Mouse (Mus musculus) liver, postnatal 0 days (tissue): ENCODE measurements at regions not wholly inside any gene's neighbourhood (a gene's known extent, or its start where the extent isn't known, plus 50 kb on each side); places are given as distances from the start of the nearest gene placed in this dataset.

ENCODE experiments used
- ATAC-seq: fragments of 200-750 bp; cut with Nextera tagmentation; 2 replicates; pipeline ENCODE4 v1.8.0; 2017; ENCODE audit warnings: mild to moderate bottlenecking, moderate library complexity
- DNase-seq: peaks from one replicate; pipeline ENCODE4 v3.0.0-alpha.2; 2016
- H3K27ac ChIP-seq: fragments of 300-500 bp; sonication (generic); 2 replicates; pipeline ENCODE4 v1.5.1; 2014; ENCODE audit warnings: antibody characterized with exemption, moderate library complexity, mild to moderate bottlenecking, low read depth
- H3K27me3 ChIP-seq: fragments of 300-500 bp; sonication (generic); 2 replicates; pipeline ENCODE4 v1.6.1; 2014; ENCODE audit warnings: low read length, control low read depth, mixed read lengths; ENCODE audit not compliant: insufficient read depth
- H3K36me3 ChIP-seq: fragments of 300-500 bp; sonication (generic); replicated peaks from 2 replicates; pipeline ENCODE4 v1.6.1; 2014; ENCODE audit warnings: mild to moderate bottlenecking, control low read depth, low read length, moderate library complexity, mixed read lengths; ENCODE audit not compliant: insufficient read depth
- H3K4me1 ChIP-seq: fragments of 300-500 bp; sonication (generic); 2 replicates; pipeline ENCODE4 v1.6.1; 2014; ENCODE audit warnings: antibody characterized with exemption, mild to moderate bottlenecking, control low read depth; ENCODE audit not compliant: insufficient read depth
- H3K4me2 ChIP-seq: fragments of 300-500 bp; sonication (generic); 2 replicates; pipeline ENCODE4 v1.6.1; 2014; ENCODE audit warnings: low read depth, mild to moderate bottlenecking, low read length, moderate library complexity, mixed read lengths
- H3K4me3 ChIP-seq: fragments of 300-500 bp; sonication (generic); 2 replicates; pipeline ENCODE4 v1.5.1; 2014; ENCODE audit warnings: low read depth, low read length
- H3K9ac ChIP-seq: fragments of 300-500 bp; sonication (generic); replicated peaks from 2 replicates; pipeline ENCODE4 v1.6.1; 2014; ENCODE audit warnings: mild to moderate bottlenecking, moderate library complexity
- H3K9me3 ChIP-seq: fragments of 300-500 bp; sonication (generic); 2 replicates; pipeline ENCODE4 v1.6.1; 2016; ENCODE audit warnings: mild to moderate bottlenecking, control low read depth, low read length, mixed read lengths
- CTCF ChIP-seq: sonication (generic); IDR thresholded peaks from 2 replicates; pipeline ENCODE4 v1.5.1; 2016; ENCODE audit warnings: antibody characterized with exemption, low read depth
- EP300 ChIP-seq: IDR thresholded peaks from 2 replicates; pipeline ENCODE4 v1.6.1; 2016; ENCODE audit warnings: antibody characterized with exemption, low read depth, mild to moderate bottlenecking
- WGBS: fragments of 180-500 bp; shearing (Covaris S2); extraction: QIAGEN DNeasy Blood & Tissue Kit; methylation state at CpG from one replicate; pipeline ENCODE4 v1.1.7; 2014; ENCODE audit not compliant: insufficient replicate concordance; 5-methylcytosine and 5-hydroxymethylcytosine counted together

DNA sequence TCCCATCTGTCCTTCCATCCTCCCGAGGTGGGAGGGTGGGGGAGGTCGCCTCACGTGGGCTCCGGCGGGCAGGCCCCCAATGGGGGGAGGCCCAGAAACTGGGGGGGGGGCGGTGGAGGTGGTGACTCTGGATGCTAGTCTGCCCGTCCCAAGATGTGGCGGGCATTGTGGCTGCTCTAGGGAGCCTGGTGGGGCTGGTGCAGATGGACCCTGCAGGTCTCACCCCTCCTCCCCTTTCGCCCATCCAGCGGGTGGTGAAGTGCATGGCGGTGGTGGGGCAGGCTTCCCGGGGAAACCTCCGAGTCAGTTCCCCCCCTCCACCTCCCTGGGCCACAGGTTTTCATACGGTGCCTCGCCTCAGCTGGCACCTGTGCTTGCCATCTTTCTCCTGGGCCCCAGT, 88.6 kb downstream of the Inhba start:
- Histone ChIP-seq H3K9ac (no peak overlapping the region), H3K27ac (no peak overlapping the region), H3K27me3 (no peaks in the 10 kb centered on the region), H3K36me3 (no peaks in the 10 kb centered on the region), H3K4me3 (no peak overlapping the region), H3K4me1 (no peaks in the 10 kb centered on the region), H3K9me3 (peaks cover 12% of the 10 kb centered on the region), H3K4me2 (no peak overlapping the region)
- DNase-seq (no peak), ATAC-seq (no peak)
- no peak for TF ChIP-seq CTCF
- TF ChIP-seq EP300, result no peak
- 75% methylated on average over 11 of the region's 15 CpGs for WGBS

DNA sequence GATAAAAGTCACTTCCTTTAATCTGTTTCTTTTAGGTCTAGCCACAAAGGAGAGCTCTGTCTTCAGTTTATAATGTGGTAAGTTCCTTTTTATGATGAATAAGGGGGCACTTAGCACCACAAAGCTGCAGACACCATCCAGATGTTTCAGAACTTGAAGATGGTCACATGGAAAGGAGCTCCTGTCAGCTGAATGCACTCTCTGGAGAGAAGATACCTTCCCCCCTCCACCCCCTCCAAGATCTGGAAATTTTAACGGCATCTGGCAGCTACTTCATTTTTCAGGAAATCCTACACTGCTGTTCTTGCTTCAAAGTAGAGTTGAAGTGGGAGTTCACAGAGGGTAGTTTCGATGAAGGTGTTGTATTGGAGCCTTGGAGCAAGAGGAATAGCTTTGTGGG, 103.2 kb downstream of the Inhba start:
- no peak overlapping the region for H3K9ac ChIP-seq
- no peak for ATAC-seq

DNA sequence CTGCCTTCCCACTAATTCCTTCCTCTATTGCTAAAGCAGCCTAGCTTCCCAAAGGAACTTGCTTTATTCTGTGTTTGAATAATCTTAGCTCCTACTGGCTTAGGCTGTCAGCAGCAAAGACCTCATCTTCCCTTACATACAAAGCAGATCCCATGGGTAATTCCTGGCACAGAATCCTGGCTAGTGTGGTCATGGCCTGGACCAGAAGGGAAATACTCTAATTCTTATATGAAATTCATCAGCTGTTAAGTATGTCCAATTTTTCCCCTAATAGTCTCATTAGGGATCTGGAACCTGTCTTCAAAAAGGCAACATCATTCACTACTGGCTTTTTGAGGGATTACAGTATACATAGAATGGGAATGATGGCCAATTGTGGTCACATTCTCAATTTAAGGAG, 135.0 kb downstream of the Inhba start:
- no peak for ATAC-seq
- Histone ChIP-seq H3K4me1 (no peaks in the 10 kb centered on the region), H3K9ac (no peak overlapping the region), H3K27me3 (no peaks in the 10 kb centered on the region), H3K4me3 (no peak overlapping the region), H3K9me3 (no peaks in the 10 kb centered on the region), H3K36me3 (no peaks in the 10 kb centered on the region), H3K27ac (no peak overlapping the region), H3K4me2 (no peak overlapping the region)
- no peak for TF ChIP-seq EP300
- no peak for TF ChIP-seq CTCF
- DNase-seq, result no peak

More for the DNA sequence above, 103.2 kb downstream of the Inhba start:
- TF ChIP-seq CTCF, result no peak
- TF ChIP-seq EP300, result no peak
- H3K27ac ChIP-seq, result no peak overlapping the region
- no peak overlapping the region for H3K4me3 ChIP-seq
- no peak overlapping the region for H3K4me2 ChIP-seq
- no peak for DNase-seq
- no peaks in the 10 kb centered on the region for H3K27me3 ChIP-seq
- no peaks in the 10 kb centered on the region for H3K4me1 ChIP-seq
- no peaks in the 10 kb centered on the region for H3K36me3 ChIP-seq
- WGBS, result 55% methylated on average over 2 of the region's 2 CpGs
- H3K9me3 ChIP-seq, result no peaks in the 10 kb centered on the region

DNA sequence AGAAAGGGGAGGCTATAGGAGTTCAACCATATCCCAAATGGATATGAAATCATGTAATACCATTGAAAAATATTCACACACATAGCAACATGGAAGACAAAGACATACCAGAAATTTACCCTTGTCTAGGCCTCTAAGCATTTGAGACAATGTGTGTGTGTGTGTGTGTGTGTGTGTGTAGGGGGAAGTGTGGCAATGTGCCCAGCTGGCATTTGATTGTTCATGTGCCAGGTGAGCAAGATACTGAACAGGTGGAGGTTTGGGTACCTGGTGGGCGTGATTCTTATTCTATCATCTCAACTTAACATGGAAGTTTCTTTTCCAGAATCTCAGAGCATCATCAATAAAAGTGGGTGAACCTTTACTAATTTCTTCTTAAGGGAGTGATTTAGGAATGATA, 143.3 kb downstream of the Inhba start:
- no peaks in the 10 kb centered on the region for H3K4me1 ChIP-seq
- no peaks in the 10 kb centered on the region for H3K36me3 ChIP-seq
- no peak for ATAC-seq
- no peak overlapping the region for H3K27ac ChIP-seq
- no peak overlapping the region for H3K4me3 ChIP-seq
- H3K4me2 ChIP-seq, result no peak overlapping the region
- H3K27me3 ChIP-seq, result no peaks in the 10 kb centered on the region
- H3K9me3 ChIP-seq, result no peaks in the 10 kb centered on the region
- 62% methylated on average over 1 of the region's 1 CpGs for WGBS
- DNase-seq, result no peak
- H3K9ac ChIP-seq, result no peak overlapping the region
- TF ChIP-seq CTCF (no peak), EP300 (no peak)

DNA sequence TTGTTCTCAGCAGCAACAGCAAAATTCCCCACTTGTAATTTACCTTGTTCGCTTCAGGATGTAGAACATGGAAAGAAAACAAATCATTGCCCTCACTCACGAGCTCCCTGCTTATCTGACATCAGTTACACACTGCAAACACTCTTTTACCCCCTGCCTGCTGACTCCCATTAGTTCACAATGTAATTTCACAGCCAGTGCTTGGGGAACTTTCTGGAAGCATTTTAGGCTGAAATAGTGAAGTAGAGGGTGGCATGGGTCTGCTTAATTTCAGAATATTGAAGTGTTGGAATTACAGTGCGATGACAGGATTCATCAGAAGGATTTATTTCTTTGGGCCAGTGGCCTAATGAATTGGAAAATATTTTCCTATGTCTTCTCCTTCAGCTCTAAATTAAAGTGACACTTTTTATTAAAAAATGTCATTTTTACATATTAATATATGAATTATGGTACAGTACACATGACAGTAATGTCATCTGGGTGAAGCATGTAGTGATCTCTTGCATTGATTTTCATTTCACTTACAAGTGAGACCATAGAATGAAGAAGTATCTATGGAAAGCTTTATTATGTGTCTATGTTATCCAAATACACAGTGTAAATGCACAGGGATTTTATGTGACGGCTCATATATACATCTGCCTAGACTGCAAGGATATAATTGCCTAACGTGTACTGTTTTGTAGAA, 153.7 kb downstream of the Inhba start:
- Histone ChIP-seq H3K36me3 (no peaks in the 10 kb centered on the region), H3K27me3 (no peaks in the 10 kb centered on the region), H3K27ac (no peak overlapping the region), H3K9ac (no peak overlapping the region), H3K4me2 (no peak overlapping the region), H3K9me3 (no peaks in the 10 kb centered on the region), H3K4me3 (no peak overlapping the region), H3K4me1 (no peaks in the 10 kb centered on the region)
- TF ChIP-seq EP300 (no peak), CTCF (no peak)
- ATAC-seq (no peak), DNase-seq (no peak)
- WGBS, result 67% methylated on average over 5 of the region's 5 CpGs

DNA sequence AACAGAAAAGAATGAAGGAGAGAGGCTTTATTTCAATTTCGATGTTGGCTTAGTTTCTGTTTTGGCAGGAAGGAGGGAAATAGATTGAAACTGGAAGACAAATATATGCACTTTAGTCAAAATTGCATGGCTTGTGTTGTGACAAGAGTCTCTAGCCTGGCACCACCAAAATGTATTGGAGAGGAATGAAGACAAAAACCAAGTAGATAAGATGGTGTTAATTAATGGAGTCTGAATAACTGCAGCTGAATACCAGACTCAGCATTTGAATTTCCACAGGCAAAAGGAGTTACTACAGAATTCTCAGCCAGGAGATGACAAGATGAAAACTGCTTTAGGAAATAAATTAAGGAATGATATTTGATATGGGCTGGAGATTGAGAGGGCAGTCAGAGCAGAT, 185.0 kb downstream of the Inhba start:
- H3K27ac ChIP-seq, result no peak overlapping the region
- DNase-seq (no peak), ATAC-seq (no peak)
- no peaks in the 10 kb centered on the region for H3K36me3 ChIP-seq
- H3K9me3 ChIP-seq, result no peaks in the 10 kb centered on the region
- WGBS, result 87% methylated on average over 1 of the region's 1 CpGs
- H3K4me2 ChIP-seq, result no peak overlapping the region
- TF ChIP-seq EP300 (no peak), CTCF (no peak)
- H3K27me3 ChIP-seq, result no peaks in the 10 kb centered on the region
- no peak overlapping the region for H3K4me3 ChIP-seq
- no peaks in the 10 kb centered on the region for H3K4me1 ChIP-seq
- no peak overlapping the region for H3K9ac ChIP-seq

- no peaks in the 10 kb centered on the region for H3K36me3 ChIP-seq
- DNase-seq, result no peak
- H3K9me3 ChIP-seq, result no peaks in the 10 kb centered on the region
- no peaks in the 10 kb centered on the region for H3K27me3 ChIP-seq
- H3K4me2 ChIP-seq, result no peak overlapping the region
- H3K27ac ChIP-seq, result no peak overlapping the region
- no peak for ATAC-seq
- TF ChIP-seq CTCF (no peak), EP300 (no peak)
- 59% methylated on average over 1 of the region's 1 CpGs for WGBS
- H3K4me1 ChIP-seq, result no peaks in the 10 kb centered on the region; the same call in 1 of the 2 replicates
- H3K9ac ChIP-seq, result no peak overlapping the region
- H3K4me3 ChIP-seq, result no peak overlapping the region
Measured at GRCm38 (mm10) chr13:16200046-16200445, 188.4 kb downstream of the Inhba start.
